Mouse (Mus musculus) testis, adult 2 months (tissue): Measurements from ENCODE around the gene Arhgef2. TPM values are rescaled to one million over a fixed set of nuclear protein-coding genes. Genes with fewer than 3 reads are reported as not detected.
"Not testable (repeated sequence)": the region's sequence is repeated elsewhere in the genome, so short reads cannot be mapped to it uniquely, and the experiment has no call there.

ENCODE experiments used
- H3K27ac ChIP-seq: fragments of 200-500 bp; 2 replicates; pipeline ENCODE4 v1.5.1; 2012; ENCODE audit warnings: low read depth, low read length; ENCODE audit not compliant: control insufficient read depth, insufficient read depth
- H3K27me3 ChIP-seq: fragments of 200-500 bp; 2 replicates; pipeline ENCODE4 v1.6.1; 2012; ENCODE audit warnings: mild to moderate bottlenecking, low read length, moderate library complexity; ENCODE audit not compliant: control insufficient read depth, insufficient read depth
- H3K36me3 ChIP-seq: fragments of 200-500 bp; 2 replicates; pipeline ENCODE4 v1.6.1; 2012; ENCODE audit warnings: mild to moderate bottlenecking, low read length; ENCODE audit not compliant: control insufficient read depth, insufficient read depth
- H3K4me1 ChIP-seq: fragments of 200-500 bp; 2 replicates; pipeline ENCODE4 v1.6.1; 2012; ENCODE audit warnings: low read length; ENCODE audit not compliant: control insufficient read depth, insufficient read depth
- H3K4me3 ChIP-seq: fragments of 200-500 bp; 2 replicates; pipeline ENCODE4 v1.5.1; 2012; ENCODE audit warnings: low read depth, mild to moderate bottlenecking, low read length, moderate library complexity, mixed read lengths; ENCODE audit not compliant: control insufficient read depth
- CTCF ChIP-seq: fragments of 200-500 bp; IDR thresholded peaks from 2 replicates; pipeline ENCODE4 v1.5.1; 2012; ENCODE audit warnings: low read depth, mild to moderate bottlenecking, inconsistent platforms, low read length, moderate library complexity; ENCODE audit not compliant: control insufficient read depth, insufficient read depth, insufficient replicate concordance
- POLR2A ChIP-seq: fragments of 200-500 bp; IDR thresholded peaks from 2 replicates; pipeline ENCODE4 v1.6.1; 2012; ENCODE audit warnings: low read depth, mild to moderate bottlenecking, inconsistent platforms, low read length, moderate library complexity; ENCODE audit not compliant: control insufficient read depth
- polyA plus RNA-seq: library from polyadenylated mRNA; depleted of rRNA; stranded (reverse); fragments of >200 nt; gene quantifications from 2 replicates; pipeline ENCODE4 v1.2.3, GENCODE M21; 2012

Gene Arhgef2
- polyA plus RNA-seq, 1 experiment = 512 TPM

- H3K36me3 ChIP-seq = no peaks in the 10 kb centered on the region
- no peak within 1 kb of the TSS for H3K4me3 ChIP-seq
- peaks cover 4% of the 10 kb centered on the region for H3K4me1 ChIP-seq
- no peak within 1 kb of the TSS for H3K27ac ChIP-seq
- no peaks in the 10 kb centered on the region for H3K27me3 ChIP-seq
- no peak for TF ChIP-seq CTCF
- no peak for TF ChIP-seq POLR2A
Observed at GRCm38 (mm10) chr3:88575540-88575939, 30.2 kb upstream of the Arhgef2 start, which contains the start of gene Ssr2. TSS of gene Ssr2 (plus strand) at chr3:88575876.

- not testable (repeated sequence) for H3K4me1 ChIP-seq, H3K27ac ChIP-seq, H3K36me3 ChIP-seq, H3K27me3 ChIP-seq, H3K4me3 ChIP-seq
Observed at GRCm38 (mm10) chr3:88577846-88578245, 27.9 kb upstream of the Arhgef2 start.

- H3K4me3 ChIP-seq = peak overlapping the region; percentile 96
- TF ChIP-seq POLR2A = no peak
- TF ChIP-seq CTCF = no peak
- no peaks in the 10 kb centered on the region for H3K27me3 ChIP-seq
- no peak overlapping the region for H3K27ac ChIP-seq
- peaks cover 1% of the 10 kb centered on the region for H3K36me3 ChIP-seq
- H3K4me1 ChIP-seq = peaks cover 4% of the 10 kb centered on the region
Observed at GRCm38 (mm10) chr3:88578498-88579424, 27.0 kb upstream of the Arhgef2 start.

GRCm38 (mm10) chr3:88579454-88580117, 26.2 kb upstream of the Arhgef2 start:
- no peak for TF ChIP-seq CTCF
- TF ChIP-seq POLR2A = peak; percentile 53; the same call in 1 of the 2 replicates
- Histone ChIP-seq H3K27ac (peak overlapping the region; percentile 80), H3K4me3 (peak overlapping the region; percentile 96), H3K36me3 (peaks cover 1% of the 10 kb centered on the region), H3K27me3 (no peaks in the 10 kb centered on the region), H3K4me1 (peaks cover 4% of the 10 kb centered on the region)

- Histone ChIP-seq H3K36me3 (peaks cover 6% of the 10 kb centered on the region), H3K4me1 (no peaks in the 10 kb centered on the region), H3K27me3 (no peaks in the 10 kb centered on the region), H3K27ac (no peak overlapping the region), H3K4me3 (no peak overlapping the region)
- TF ChIP-seq POLR2A = no peak
Observed at GRCm38 (mm10) chr3:88585769-88586168, 20.0 kb upstream of the Arhgef2 start.

GRCm38 (mm10) chr3:88586640-88587039, 19.1 kb upstream of the Arhgef2 start:
- peaks cover 6% of the 10 kb centered on the region for H3K36me3 ChIP-seq
- no peak for TF ChIP-seq CTCF
- TF ChIP-seq POLR2A = no peak
- H3K27ac ChIP-seq = no peak overlapping the region
- no peaks in the 10 kb centered on the region for H3K27me3 ChIP-seq
- no peaks in the 10 kb centered on the region for H3K4me1 ChIP-seq
- H3K4me3 ChIP-seq = no peak overlapping the region

GRCm38 (mm10) chr3:88590246-88590645, 15.5 kb upstream of the Arhgef2 start:
- TF ChIP-seq CTCF (no peak), POLR2A (no peak)
- H3K36me3 ChIP-seq = peaks cover 4% of the 10 kb centered on the region; the same call in 1 of the 2 replicates
- H3K27ac ChIP-seq = no peak overlapping the region
- no peaks in the 10 kb centered on the region for H3K4me1 ChIP-seq
- no peaks in the 10 kb centered on the region for H3K27me3 ChIP-seq
- H3K4me3 ChIP-seq = no peak overlapping the region
